Mouse (Mus musculus) naive thymus-derived CD4-positive, alpha-beta T cell, adult 2 months (primary cell): ENCODE results near the gene Dnmt3a.
A peak's percentile ranks its signal among the peaks of the same experiment; 100 is the strongest.

Source experiments
- DNase-seq: peaks from one replicate; pipeline ENCODE4 v3.0.0-alpha.2; 2011; ENCODE audit warnings: low read depth

Dnmt3a gene

GRCm38 (mm10) chr12:3823408-3823807, 17.6 kb downstream of the Dnmt3a start:
- peak; percentile 49 for DNase-seq

DNA sequence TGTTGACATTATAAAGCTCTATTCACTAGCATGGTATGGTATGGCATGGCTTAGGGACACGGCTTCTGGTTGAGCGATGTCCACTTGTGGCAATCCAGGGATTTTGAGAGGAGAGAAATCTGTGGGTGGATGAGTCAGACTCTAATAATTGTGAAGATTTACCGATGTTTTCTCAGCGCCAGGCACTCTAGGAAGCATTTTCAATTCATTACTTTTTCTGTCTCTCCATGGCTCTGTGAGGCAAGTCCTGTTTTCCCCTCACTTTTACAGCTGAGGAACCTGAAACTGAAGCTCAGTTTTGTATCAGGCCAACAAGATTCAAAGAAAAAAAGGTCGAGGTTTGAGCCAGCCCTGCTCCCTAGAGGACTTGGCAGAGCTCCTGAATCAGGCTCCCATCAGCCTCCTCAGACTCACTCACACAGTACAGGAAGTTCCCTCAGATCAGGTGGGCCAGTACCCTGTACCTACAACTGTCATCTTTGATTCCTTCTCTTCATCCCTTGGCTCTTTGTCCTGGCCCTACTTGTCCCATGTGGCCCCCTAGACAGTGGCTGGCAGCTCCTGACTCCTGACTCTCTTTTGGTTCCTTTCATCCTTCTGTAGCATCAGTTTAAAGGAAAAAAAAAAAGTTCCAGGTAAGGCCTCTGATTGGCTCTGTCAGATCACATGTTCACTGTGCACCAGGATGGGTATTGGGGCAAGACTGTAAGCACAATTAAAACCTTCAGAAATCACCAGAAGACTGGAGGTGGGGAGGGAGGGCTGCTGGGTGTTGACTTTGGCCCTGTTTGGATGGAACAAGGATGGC, 19.3 kb downstream of the Dnmt3a start:
- DNase-seq: no peak

GRCm38 (mm10) chr12:3825714-3826080, 19.9 kb downstream of the Dnmt3a start:
- no peak for DNase-seq

DNA sequence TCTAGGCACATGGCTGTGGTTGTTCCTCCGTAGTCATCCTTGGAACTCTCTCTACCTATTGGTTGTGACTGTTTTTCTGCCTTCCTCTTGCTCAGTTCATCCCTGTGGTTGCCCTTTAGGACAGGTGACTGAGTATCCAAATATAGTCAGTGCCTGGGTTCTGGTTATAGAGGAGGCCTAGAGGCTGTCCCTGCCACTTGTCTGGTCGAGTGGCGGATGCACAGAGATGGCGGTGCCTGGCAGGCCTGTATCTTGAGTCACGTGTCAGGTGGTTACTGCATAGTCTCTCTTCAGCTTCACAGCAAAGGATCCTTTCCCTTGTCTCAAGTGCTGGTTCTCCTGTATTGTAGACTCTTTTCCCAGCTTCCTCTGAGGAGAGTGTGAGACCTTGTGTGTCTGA, 22.0 kb downstream of the Dnmt3a start:
- no peak for DNase-seq

- no peak for DNase-seq
Measured at GRCm38 (mm10) chr12:3833059-3833760, 27.4 kb downstream of the Dnmt3a start.

- DNase-seq: no peak
Measured at GRCm38 (mm10) chr12:3833851-3834273, 28.1 kb downstream of the Dnmt3a start.

DNA sequence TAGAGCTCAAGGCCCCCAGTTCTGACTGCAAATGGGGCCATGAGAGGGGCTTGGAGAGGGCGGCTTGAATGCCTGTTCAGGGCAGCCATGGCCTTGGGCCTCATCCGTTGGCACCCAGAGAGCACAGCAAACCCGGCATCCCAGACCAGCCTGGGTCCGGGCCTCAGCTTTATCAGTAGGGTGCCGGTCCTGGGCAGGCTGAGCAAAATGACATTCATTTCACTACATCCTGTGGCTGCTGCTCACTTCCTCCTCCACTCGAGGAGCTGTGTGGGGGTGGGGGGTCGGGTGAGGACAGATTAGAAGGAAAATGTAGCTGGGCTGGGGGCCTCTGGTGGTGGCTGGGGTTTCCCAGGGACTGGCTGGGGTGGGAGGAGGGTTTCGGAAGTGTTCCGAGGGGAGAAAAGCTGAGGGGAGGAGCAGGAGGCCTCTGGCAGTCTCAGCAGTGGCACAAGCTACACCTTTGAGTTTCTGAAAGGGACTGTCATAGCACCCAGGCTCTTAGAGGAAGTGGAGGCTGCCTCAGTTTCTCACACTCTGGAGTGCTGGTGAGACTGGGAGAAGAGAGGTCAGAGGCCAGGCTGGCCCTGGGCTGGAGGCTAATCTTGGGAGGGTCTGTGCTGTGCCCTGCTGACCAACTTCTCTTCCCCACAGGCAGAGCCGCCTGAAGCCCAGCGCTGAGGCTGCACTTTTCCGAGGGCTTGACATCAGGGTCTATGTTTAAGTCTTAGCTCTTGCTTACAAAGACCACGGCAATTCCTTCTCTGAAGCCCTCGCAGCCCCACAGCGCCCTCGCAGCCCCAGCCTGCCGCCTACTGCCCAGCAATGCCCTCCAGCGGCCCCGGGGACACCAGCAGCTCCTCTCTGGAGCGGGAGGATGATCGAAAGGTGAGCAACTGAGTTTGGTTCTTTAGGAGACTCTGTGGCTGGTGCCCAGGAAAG, 28.8 kb downstream of the Dnmt3a start:
- DNase-seq: peak; percentile 77

DNA sequence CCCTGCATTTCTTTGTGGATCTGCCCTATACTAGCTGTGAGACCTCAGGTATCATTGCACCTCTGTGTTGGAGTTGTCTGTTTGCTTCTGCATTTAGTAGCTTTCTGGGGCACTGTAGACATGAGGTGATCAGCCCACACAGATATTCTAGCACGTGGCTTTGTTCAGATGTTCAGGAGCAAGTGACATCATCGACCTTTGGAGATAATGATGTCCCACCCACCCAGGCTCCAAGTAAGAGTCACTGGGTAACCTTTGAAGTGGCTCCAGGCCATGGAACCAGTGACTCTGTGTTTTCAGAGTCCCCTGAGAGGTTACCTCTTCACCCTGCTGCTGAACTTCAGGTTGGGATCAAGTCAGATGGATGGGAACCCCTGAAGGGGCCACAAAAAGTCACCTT, 29.8 kb downstream of the Dnmt3a start:
- DNase-seq: peak; percentile 51

GRCm38 (mm10) chr12:3837081-3837832, 31.4 kb downstream of the Dnmt3a start:
- no peak for DNase-seq

- no peak for DNase-seq
Measured at GRCm38 (mm10) chr12:3838009-3838408, 32.2 kb downstream of the Dnmt3a start.

DNA sequence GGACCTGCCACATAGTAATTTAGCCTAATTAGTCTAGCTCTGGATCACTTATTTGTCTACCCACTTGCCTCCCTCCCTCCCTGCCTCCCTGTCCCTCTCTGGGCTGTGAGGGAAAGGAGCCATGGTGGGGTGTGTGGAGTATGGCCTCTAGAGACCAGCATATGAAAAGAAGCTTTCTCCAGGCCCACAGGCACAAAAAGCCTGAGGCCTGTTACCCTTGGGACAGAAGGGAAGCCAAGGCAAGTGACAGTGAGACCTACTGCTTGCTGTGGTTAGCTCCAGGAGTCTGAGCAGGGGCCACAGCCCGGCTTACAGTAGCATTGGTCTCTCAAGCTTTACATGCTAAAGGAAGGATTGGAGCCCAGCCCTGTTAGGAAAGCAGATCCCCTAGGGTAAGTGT, 33.9 kb downstream of the Dnmt3a start:
- DNase-seq: no peak

- no peak for DNase-seq
Measured at GRCm38 (mm10) chr12:3841121-3841520, 35.3 kb downstream of the Dnmt3a start.

- no peak for DNase-seq
Measured at GRCm38 (mm10) chr12:3842843-3843242, 37.0 kb downstream of the Dnmt3a start.

DNA sequence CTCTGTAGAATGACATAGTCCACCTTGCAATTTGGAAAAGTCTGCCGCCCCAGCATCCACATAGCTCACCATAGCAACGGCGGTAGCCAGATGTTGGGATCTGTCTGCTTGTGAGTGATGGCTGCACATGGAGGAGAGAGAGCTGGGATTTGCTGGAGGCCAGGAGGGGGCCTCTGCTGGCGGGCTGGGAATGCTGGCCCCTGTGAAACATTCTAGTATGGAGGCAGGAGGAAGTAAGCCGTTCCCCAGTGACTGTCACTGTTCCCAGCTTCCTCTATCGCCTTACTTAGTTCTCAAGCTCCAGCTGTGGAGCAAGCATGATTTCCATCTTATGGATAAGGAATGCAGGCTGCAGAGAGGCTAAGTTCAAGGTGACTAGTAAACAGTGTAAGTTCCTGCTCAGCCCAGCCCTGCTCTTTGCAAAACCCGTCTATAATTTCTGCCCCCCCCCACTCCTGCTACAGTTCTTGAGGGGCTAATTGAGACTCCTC, 37.6 kb downstream of the Dnmt3a start:
- DNase-seq: no peak

GRCm38 (mm10) chr12:3843918-3844317, 38.1 kb downstream of the Dnmt3a start:
- no peak for DNase-seq

DNA sequence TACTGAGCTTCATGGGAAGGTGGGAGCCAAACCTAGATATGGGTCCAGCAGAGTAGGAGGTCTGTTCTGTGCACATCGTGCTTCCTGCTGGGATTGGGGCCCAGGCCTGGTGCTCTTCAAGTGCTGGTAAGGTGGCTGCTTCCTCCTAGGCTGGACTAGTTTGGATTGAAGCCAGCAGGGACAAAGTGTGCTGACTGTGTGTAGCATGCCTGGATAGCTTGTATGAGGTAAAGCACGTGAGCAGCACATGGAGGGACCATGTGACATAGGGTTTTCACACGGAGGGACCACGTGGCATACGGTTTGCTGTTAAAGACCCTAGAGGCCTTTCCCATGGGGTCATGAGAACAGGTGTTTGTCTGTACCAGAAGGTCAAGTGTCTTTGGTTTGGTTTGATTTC, 38.5 kb downstream of the Dnmt3a start:
- no peak for DNase-seq

DNA sequence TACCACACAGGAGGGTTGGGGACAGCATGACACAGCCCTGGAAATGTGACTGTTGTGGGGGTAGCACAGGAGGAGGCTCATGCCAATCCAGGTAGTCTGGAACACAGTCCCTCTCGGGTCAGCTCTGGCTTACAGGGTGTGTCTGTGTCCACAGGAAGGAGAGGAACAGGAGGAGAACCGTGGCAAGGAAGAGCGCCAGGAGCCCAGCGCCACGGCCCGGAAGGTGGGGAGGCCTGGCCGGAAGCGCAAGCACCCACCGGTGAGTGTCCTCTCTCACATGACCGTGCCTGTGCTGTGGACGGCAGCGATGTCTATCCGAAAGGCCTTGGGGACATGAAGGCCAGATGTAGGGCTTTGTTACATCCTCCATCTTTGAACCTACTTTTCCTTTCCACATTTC, 43.7 kb downstream of the Dnmt3a start:
- DNase-seq: no peak

DNA sequence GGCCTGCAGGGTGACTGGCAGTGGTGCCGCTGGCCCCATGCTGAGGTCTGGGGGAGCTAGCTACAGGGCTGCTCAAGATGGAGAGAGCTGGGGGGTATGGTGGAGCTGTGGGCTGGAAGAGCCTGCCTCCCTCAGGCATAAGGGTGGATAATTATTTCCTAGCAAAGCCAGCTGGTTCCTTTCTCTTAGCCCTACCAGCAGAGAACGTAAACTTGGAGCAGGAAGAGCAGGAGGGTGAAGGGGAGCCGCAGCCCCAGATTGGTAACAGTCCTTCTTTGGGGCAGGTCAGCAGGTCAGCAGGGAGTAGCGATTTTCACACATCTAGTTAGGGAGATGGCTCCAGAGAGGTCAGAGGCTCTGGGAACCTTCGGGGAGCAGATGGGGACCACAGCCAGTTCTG, 44.4 kb downstream of the Dnmt3a start:
- no peak for DNase-seq

DNA sequence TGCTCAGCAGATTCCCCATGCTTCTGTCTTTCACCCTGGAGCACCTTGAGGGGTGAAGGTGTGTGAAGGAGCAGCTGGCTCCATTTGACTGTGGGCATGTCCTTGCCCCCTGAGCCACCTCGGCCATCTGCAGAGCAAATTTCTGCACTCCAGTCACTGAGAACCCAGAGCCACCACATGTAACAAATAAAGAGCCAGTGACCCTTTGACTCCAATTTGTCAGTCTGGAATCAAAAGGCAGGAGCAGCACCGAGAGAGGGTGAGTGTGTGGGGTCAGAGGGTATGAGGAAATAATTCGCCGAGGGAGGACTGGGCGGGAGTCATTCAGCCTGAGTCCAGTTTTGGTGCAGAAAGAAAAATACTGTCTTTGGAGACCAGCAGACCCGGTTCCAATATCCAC, 44.9 kb downstream of the Dnmt3a start:
- DNase-seq: no peak

DNA sequence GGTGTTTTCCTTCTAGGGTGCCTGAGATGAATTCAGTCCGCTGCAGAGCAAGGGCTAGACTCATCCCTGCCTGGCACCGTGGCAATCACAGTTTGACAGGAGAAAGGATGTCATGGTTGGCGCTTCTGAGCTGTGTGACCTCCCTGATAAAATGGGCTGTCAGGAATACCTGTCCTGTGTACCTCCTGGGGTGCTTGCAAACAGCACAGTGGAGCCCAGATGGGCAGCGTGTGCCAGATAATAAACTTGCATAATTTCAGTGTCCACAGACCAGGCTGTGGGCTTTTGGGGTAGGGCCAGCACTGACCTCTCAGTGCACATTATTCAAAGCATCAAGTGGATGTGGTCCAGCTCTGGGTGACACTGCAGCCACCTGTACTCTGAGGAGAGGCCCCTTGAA, 45.4 kb downstream of the Dnmt3a start:
- DNase-seq: no peak

DNA sequence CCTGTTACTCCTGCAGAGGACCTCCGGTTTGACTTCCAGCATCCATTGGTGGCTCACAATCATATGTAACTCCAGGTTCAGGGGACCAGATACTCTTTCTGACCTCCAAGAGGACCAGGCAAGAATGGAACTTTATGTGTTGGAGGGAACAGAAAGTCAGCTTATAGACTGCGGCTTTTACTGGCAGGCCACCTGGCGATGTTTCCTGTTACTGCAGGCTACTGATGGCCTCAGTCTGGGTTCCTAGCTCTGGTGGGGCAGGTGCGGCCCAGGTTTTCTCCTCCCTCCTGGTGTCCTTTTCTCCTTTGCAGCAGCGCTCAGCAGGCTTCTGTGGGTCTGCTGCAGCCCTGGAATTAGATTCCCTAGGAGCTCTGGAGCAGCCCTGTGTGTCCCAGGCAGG, 46.7 kb downstream of the Dnmt3a start:
- DNase-seq: peak; percentile 62

GRCm38 (mm10) chr12:3854419-3854818, 48.6 kb downstream of the Dnmt3a start:
- DNase-seq: no peak
